Mouse (Mus musculus) embryo, embryonic 11 days (tissue): ENCODE results near the gene Rilp.

ENCODE experiments used
- DNase-seq: peaks from one replicate; pipeline ENCODE4 v3.0.0-alpha.2; 2015

Gene Rilp

DNA sequence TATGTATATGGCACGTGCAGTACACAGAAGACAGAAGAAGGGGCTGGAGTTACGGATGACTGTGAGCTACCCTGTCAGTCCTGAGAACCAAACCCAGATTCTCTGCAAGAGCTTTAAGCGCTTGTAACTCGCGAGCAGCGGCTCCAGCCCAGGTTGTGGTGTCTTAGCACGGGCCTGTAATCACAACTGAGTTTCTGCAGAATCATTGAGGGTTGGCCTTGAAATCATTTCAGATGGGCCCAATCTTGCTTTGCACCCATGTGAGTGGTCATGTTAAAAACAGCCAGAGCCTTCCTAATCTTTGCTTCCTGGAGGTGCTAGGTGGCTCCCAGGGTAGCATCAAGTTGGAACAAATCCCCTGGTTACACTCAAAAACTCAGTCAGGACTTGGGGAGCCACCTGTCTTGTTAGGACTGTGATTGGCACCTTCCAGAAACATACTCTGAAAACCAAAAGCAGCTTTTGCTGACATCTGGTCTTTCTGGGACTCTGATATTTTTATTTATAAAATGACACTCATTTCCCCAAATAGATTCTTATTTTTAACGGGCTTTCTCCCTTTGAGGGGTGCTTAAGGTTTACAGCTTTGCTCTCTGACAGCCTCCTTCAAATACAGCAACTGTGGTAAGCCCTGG, 50.1 kb downstream of the Rilp start:
- DNase-seq: no peak

DNA sequence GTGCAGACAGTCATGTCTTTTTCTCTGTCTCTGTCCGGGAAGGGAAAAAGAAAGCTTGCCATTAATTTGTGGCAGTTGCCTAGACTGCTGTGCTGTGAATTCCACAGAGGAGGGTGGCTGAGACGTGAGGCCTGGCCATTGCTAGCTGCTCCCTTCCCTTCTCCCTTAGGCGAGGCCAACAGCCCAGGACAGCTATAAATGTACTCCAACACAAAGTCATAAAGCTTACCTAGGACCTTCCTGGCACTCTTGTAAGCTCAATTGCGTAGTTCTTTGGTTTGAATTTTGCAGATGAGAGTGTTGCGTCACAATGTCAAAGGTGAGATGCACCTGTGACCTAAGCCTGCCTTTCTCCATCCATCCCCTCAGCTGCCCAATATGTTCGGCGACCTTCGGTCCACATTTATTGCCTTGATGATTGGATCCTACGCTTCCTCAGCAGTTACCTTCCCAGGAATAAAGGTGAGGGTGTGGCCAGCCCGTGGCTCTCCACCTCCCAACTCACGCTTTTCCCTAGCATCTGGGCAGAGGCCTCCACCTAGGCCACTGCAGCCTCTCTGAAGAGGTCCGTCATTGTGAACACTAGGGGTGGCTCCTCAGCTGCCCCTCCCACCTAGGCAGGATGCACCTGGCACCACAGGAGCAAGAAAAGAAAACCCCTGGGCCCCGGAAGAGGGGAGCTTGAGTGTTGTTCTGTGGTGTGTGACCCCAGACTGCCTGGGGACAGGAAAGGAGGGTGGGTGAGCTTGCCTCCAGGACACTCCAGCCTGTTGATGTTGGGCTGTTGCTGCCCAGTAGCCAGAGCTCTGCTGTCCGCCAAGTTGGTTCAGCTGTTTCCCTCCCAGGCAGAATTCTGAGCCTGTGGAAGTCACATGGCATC, 50.9 kb downstream of the Rilp start:
- DNase-seq: no peak

DNA sequence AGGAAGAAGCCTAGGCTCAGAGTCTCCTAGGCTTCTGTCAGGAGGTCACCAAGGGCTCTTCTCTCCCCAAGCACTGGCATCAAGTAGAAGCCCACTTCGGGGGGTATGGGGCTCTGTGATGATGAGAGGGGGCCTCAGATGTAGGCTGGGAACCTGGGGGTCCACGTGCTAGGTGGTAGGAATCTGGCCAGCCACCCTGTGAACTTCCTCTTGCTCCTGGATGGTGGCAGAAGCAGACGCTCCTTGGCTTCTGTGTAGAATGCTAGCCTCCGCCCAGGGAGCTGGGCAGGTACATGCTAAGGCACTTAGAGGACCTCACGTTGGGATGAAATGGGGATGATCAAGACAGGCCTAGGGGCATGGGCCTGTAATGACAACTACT, 51.5 kb downstream of the Rilp start:
- DNase-seq: no peak
